Mouse (Mus musculus) neural tube, embryonic 14.5 days (tissue): ENCODE results near the gene Sugct. TPM values are rescaled to one million over a fixed set of nuclear protein-coding genes. Genes with fewer than 3 reads are reported as not detected.
"Not testable (repeated sequence)": the region's sequence is repeated elsewhere in the genome, so short reads cannot be mapped to it uniquely, and the experiment has no call there.

Experiments
- ATAC-seq: fragments of 200-750 bp; cut with Nextera tagmentation; 2 replicates; pipeline ENCODE4 v1.8.0; 2017; ENCODE audit warnings: low read depth, mild to moderate bottlenecking, moderate TSS enrichment, moderate library complexity
- H3K27ac ChIP-seq: fragments of 300-500 bp; sonication (generic); 2 replicates; pipeline ENCODE4 v1.5.1; 2014; ENCODE audit warnings: low read depth, mild to moderate bottlenecking, control low read depth, low read length, moderate library complexity, mixed read lengths
- H3K27me3 ChIP-seq: fragments of 300-500 bp; sonication (generic); 2 replicates; pipeline ENCODE4 v1.6.1; 2014; ENCODE audit warnings: low read length; ENCODE audit not compliant: control insufficient read depth, insufficient read depth
- H3K36me3 ChIP-seq: fragments of 300-500 bp; sonication (generic); 2 replicates; pipeline ENCODE4 v1.6.1; 2014; ENCODE audit warnings: low read length, mixed read lengths; ENCODE audit not compliant: control insufficient read depth, insufficient read depth
- H3K4me1 ChIP-seq: fragments of 300-500 bp; sonication (generic); 2 replicates; pipeline ENCODE4 v1.6.1; 2014; ENCODE audit warnings: low read length; ENCODE audit not compliant: control insufficient read depth, insufficient read depth
- H3K4me2 ChIP-seq: fragments of 300-500 bp; sonication (generic); 2 replicates; pipeline ENCODE4 v1.6.1; 2014; ENCODE audit warnings: mild to moderate bottlenecking, low read depth, low read length, control low read depth
- H3K4me3 ChIP-seq: fragments of 300-500 bp; sonication (generic); 2 replicates; pipeline ENCODE4 v1.5.1; 2014; ENCODE audit warnings: low read depth, low read length, control low read depth, mixed read lengths
- H3K9ac ChIP-seq: fragments of 300-500 bp; sonication (generic); replicated peaks from 2 replicates; pipeline ENCODE4 v1.6.1; 2014; ENCODE audit warnings: low read depth, mild to moderate bottlenecking, control low read depth, low read length, mixed read lengths
- H3K9me3 ChIP-seq: fragments of 300-500 bp; sonication (generic); 2 replicates; pipeline ENCODE4 v1.6.1; 2016; ENCODE audit warnings: low read length; ENCODE audit not compliant: control insufficient read depth
- whole genome bisulfite sequencing: fragments of 180-500 bp; shearing (Covaris S2); extraction: QIAGEN DNeasy Blood & Tissue Kit; methylation state at CpG from one replicate; pipeline ENCODE4 v1.1.7; 2014; 5-methylcytosine and 5-hydroxymethylcytosine counted together
- polyA plus RNA-seq: library from polyadenylated mRNA; unstranded; fragments of >200 nt; fragmentation: Nextera tagmentation; extraction: Ambion mirVana; gene quantifications from 2 replicates; pipeline ENCODE4 v1.2.1, GENCODE M21; 2014

The Sugct gene
- polyA plus RNA-seq, 1 experiment from 2014 or later = 2.2 TPM

DNA sequence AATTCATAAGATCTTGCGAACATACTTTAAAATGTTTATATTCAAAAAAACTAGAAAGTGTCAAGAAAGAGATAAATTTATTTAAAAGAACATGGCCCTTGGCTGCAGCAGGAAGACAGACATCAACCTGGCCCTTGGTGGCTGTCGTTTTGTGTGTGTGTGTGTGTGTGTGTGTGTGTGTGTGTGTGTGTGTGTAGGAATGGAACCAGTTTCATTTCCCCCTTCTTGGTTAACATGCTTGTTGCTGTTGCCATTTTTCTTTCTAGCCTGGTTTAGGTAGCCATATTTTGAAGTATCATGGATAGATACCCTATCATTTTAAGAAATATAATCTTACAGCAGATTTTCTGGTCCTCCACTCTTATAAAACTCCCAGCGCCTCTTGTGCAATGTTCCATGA lies 136.0 kb downstream of the Sugct start:
- H3K27me3 ChIP-seq = no peaks in the 10 kb centered on the region
- H3K4me2 ChIP-seq = no peak overlapping the region
- H3K9me3 ChIP-seq = no peaks in the 10 kb centered on the region
- H3K4me3 ChIP-seq = no peak overlapping the region
- no peak for ATAC-seq
- H3K36me3 ChIP-seq = no peaks in the 10 kb centered on the region
- 96% methylated on average over 3 of the region's 3 CpGs for WGBS
- no peaks in the 10 kb centered on the region for H3K4me1 ChIP-seq
- no peak overlapping the region for H3K9ac ChIP-seq
- H3K27ac ChIP-seq = no peak overlapping the region

DNA sequence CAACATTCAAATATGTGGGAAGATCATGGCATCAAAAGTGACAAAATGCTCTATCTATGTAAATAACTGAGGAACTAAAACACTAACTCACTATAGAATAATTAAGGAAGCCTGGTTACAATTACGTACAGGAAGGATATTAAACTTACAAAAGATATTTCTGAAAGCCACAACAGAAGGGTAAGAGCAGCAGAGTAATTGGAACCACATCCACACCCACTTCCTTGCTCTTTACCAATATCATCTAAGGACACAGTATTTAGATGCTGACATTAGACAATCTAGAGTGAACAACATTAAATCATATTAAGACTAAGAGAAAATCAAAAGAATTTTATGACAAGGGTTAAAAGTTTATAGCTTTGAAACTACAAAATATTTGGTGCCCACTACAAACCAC lies 159.0 kb downstream of the Sugct start:
- no peak for ATAC-seq
- H3K27me3 ChIP-seq = no peaks in the 10 kb centered on the region
- no peaks in the 10 kb centered on the region for H3K9me3 ChIP-seq
- H3K4me3 ChIP-seq = no peak overlapping the region
- H3K4me1 ChIP-seq = no peaks in the 10 kb centered on the region
- no peak overlapping the region for H3K9ac ChIP-seq
- 90% methylated on average over 1 of the region's 1 CpGs for WGBS
- H3K27ac ChIP-seq = no peak overlapping the region
- no peak overlapping the region for H3K4me2 ChIP-seq
- no peaks in the 10 kb centered on the region for H3K36me3 ChIP-seq

DNA sequence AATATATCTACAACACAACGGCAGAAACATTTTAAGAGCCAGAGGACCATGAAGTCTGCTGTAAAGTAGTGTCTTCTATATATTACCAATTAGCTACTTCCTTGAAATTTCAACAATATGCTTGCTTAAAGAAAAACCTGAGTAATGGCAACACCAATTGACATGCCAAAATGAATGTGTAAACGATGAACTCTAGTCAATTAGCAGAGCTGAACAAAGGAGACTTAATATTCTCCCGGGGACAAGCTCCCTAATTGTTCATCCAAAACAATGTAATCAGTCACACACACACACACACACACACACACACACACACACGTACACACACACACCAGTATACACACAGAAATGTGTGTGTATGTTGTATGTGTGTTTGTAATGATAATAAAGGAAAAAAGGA lies 160.5 kb downstream of the Sugct start:
- H3K9me3 ChIP-seq = no peaks in the 10 kb centered on the region
- H3K36me3 ChIP-seq = no peaks in the 10 kb centered on the region
- H3K4me1 ChIP-seq = no peaks in the 10 kb centered on the region
- H3K27ac ChIP-seq = no peak overlapping the region
- 60% methylated on average over 4 of the region's 4 CpGs for WGBS
- no peak overlapping the region for H3K4me3 ChIP-seq
- H3K27me3 ChIP-seq = no peaks in the 10 kb centered on the region
- no peak for ATAC-seq
- H3K9ac ChIP-seq = no peak overlapping the region
- H3K4me2 ChIP-seq = no peak overlapping the region

DNA sequence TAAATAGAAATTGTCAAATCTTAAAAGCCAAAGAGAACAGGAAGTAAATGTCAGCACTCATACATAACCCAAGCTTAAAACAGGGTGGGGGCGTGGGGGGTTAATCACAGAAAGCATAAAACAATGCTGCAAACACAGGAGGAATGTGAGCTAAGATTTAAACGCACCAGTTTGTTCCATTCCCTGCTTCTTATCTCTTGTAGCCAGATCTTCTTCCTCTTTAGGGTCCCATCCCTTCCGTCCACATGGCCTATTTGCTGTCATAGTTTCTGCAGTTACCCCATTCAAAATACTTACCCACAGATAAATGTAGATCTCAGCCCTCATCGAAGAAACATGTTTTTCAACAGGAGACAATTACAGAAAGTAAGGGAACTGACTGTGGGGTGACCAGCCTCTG lies 160.9 kb downstream of the Sugct start:
- Histone ChIP-seq H3K27me3 (no peaks in the 10 kb centered on the region), H3K27ac (no peak overlapping the region), H3K9me3 (no peaks in the 10 kb centered on the region), H3K36me3 (no peaks in the 10 kb centered on the region), H3K9ac (no peak overlapping the region), H3K4me1 (no peaks in the 10 kb centered on the region), H3K4me3 (no peak overlapping the region), H3K4me2 (no peak overlapping the region)
- WGBS = 76% methylated on average over 4 of the region's 4 CpGs
- no peak for ATAC-seq

DNA sequence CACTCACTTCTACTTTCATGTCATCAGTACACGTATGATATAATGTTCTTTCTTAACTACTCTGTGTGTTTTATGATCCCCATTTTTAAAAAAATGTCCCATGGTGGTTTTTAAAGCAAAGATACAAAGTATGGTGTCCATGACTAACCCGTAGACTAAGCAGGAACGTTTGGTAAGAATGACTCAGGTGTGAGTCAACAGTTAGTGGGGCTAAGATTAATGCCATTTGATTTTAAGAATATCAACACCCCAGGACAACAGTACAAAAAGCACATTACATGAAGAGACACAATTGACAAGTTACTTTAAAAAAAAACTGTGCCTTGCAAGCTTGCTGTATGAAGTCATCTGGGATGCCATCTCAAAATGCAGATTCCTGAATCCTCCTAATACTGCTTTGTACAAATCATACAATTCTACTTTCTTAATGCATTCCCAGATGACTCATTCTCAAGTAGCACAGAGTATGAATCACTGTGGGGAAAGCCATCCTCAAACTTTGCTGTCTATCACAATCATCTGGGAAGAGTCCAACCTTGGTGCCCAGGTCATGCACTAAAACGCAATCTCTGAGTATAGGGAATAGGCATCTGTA lies 184.1 kb downstream of the Sugct start:
- no peak overlapping the region for H3K27ac ChIP-seq
- H3K4me3 ChIP-seq = no peak overlapping the region
- H3K4me2 ChIP-seq = no peak overlapping the region
- no peak overlapping the region for H3K9ac ChIP-seq
- no peaks in the 10 kb centered on the region for H3K4me1 ChIP-seq
- H3K27me3 ChIP-seq = no peaks in the 10 kb centered on the region
- ATAC-seq = no peak
- no peaks in the 10 kb centered on the region for H3K9me3 ChIP-seq
- H3K36me3 ChIP-seq = no peaks in the 10 kb centered on the region
- 86% methylated on average over 4 of the region's 4 CpGs for WGBS

DNA sequence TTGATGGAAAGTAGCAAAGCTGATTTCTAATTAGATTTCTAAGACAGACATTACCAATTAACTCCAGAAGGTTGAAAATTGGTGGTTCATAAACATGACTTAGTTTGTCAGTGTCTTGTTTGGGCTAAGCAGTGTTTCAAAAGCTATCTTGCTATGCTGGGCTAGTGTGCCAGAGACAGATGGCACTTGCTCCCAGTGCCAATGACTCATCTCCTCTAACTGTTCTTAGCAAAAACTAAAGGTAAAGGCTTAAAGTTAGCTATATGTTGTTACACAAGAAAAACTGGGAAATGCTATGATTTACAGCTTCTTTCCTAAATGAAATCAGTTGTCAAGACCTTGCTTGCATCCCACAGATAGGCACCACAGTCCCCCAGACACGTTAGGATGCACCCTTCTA lies 200.4 kb downstream of the Sugct start:
- no peak overlapping the region for H3K4me3 ChIP-seq
- no peaks in the 10 kb centered on the region for H3K36me3 ChIP-seq
- H3K9ac ChIP-seq = no peak overlapping the region
- H3K9me3 ChIP-seq = no peaks in the 10 kb centered on the region
- no peaks in the 10 kb centered on the region for H3K4me1 ChIP-seq
- H3K27me3 ChIP-seq = no peaks in the 10 kb centered on the region
- 68% methylated on average over 1 of the region's 1 CpGs for WGBS
- H3K27ac ChIP-seq = no peak overlapping the region
- no peak overlapping the region for H3K4me2 ChIP-seq
- ATAC-seq = no peak

DNA sequence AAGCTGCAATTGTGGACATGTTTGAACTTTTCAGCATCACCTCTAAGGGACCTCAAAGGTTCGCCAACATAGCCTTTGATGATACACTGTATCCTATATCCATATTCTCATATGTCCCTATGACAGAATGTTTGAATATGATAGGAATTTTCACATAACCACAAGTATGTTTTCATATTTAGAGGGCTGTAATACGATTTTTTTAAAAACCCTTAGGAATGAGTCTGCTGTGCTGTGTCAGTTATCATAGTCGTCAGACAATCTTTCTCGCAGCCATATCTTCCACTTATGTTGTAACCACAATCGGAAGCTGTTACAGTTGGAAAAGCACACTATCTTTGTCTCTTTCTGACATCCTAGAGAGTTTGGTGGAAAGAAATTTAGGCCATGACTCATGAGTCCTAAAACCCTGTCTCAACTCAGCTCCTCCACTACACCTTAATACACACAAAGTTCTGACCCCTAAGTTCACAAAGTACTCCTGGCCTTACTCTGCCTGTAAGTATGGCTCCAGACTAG lies 201.2 kb downstream of the Sugct start:
- no peak overlapping the region for H3K27ac ChIP-seq
- H3K9me3 ChIP-seq = no peaks in the 10 kb centered on the region
- 89% methylated on average over 5 of the region's 5 CpGs for WGBS
- H3K4me1 ChIP-seq = no peaks in the 10 kb centered on the region
- H3K27me3 ChIP-seq = no peaks in the 10 kb centered on the region
- no peak overlapping the region for H3K4me2 ChIP-seq
- H3K4me3 ChIP-seq = no peak overlapping the region
- H3K9ac ChIP-seq = no peak overlapping the region
- no peak for ATAC-seq
- no peaks in the 10 kb centered on the region for H3K36me3 ChIP-seq

DNA sequence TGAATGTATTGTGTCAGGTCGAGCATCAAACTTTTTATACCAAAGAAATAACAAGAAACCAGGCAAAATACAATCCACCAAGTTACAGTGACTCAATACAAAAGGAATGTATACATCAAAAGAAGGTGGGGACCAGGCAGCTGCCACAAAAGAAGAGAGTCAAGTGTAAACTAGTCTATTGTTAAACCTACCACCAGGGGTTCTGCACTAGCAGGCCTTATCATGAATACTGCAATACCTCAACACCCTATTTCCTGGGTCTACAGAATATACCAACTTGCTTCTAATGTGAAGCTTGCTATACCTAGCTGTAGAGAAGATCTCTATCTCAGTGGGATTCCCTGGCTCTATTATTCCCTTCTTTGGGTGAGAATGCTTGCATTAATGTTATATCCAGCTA lies 237.4 kb downstream of the Sugct start:
- WGBS = 46% methylated on average over 1 of the region's 1 CpGs
- H3K9ac ChIP-seq, H3K27me3 ChIP-seq, H3K9me3 ChIP-seq, H3K36me3 ChIP-seq, H3K27ac ChIP-seq, ATAC-seq, H3K4me3 ChIP-seq, H3K4me1 ChIP-seq, H3K4me2 ChIP-seq: not testable (repeated sequence)

DNA sequence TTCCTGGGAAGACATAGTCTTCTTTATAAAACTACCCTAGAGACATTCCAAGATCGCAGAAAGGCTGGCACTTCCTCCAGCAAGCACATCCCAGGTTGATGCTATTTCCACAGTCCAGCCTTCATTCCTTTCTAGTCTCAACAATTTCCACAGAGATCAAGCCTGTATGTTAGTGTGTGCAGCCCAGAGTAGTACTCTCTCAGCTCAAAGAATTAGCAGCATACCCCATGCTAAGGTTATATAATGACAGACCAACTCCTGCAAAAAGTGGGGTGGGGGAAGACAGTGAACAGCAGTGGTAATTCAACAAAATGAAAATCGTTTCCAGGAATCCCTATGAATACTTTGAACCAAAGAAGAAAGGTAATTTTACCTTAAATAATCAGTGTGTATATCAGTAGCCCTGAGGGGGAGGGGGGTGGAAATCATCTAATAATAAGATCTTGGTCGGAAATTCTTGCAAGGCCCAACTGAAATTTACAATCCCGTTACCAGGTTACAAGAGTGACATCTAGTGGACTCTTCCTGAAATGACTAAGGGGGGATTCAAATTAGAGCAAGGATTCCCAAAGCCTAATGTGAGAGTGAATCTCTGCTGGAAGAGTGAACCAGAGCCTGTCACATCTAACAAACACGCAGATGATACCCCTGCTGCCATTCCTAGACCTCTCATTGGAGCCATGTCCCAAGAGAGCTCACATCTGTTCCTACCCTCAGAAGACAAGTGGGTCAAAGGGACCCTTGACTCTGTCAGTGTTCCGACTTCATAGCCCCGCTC lies 263.0 kb downstream of the Sugct start:
- Histone ChIP-seq H3K27me3 (no peaks in the 10 kb centered on the region), H3K4me2 (no peak overlapping the region), H3K9ac (no peak overlapping the region), H3K4me1 (no peaks in the 10 kb centered on the region), H3K9me3 (no peaks in the 10 kb centered on the region), H3K4me3 (no peak overlapping the region), H3K27ac (no peak overlapping the region), H3K36me3 (no peaks in the 10 kb centered on the region)
- ATAC-seq = peak; percentile 77
- 51% methylated on average over 7 of the region's 7 CpGs for WGBS
